Mouse (Mus musculus) ES-Bruce4 (cell line): ENCODE data around the gene Tmem269.

Experiments used
- CTCF ChIP-seq: IDR thresholded peaks from one replicate; pipeline ENCODE4 v1.8.1; 2011; ENCODE audit warnings: low read depth, low read length
- EP300 ChIP-seq: IDR thresholded peaks from 2 replicates; pipeline ENCODE4 v1.6.1; 2011; ENCODE audit warnings: low read depth, low read length; ENCODE audit not compliant: insufficient read depth
- POLR2A ChIP-seq: IDR thresholded peaks from one replicate; pipeline ENCODE4 v1.8.1; 2011; ENCODE audit warnings: low read length; ENCODE audit not compliant: insufficient read depth

DNA sequence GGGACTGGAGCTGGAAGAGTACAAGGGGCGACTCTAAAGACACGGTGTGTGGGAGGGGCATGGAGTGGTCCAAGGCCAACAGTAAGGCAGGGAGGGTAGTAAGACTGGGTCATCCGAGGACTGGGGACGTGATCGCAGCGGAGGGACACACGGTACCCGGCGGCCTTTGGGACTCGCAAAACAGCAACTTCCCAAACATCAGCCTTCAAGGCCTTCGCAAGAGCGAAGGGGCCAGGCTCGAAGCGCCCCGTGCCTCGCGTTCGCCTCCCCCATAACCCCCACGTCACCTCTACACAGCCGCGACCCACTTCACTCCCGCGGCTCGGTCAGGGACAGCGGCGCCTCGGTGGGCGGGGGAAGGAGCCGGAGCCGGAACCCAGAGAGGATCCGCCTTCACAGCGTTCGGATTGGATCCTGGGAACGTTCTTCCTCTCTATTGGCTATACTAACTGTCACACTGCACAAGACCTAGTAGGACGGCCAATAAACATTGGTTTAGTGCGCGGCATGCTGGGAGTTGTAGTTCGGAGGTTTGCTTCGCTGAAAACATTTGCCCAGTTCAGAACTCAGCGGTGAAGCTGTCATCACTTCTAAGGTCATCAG lies 44.1 kb downstream of the Tmem269 start, which contains the start of gene Zfp691:
- TF ChIP-seq POLR2A (no peak), EP300 (no peak), CTCF (no peak)
